Mouse (Mus musculus): ENCODE results near the gene Cstf1.
A peak's percentile ranks its signal among the peaks of the same experiment; 100 is the strongest.

Cstf1 gene

DNA sequence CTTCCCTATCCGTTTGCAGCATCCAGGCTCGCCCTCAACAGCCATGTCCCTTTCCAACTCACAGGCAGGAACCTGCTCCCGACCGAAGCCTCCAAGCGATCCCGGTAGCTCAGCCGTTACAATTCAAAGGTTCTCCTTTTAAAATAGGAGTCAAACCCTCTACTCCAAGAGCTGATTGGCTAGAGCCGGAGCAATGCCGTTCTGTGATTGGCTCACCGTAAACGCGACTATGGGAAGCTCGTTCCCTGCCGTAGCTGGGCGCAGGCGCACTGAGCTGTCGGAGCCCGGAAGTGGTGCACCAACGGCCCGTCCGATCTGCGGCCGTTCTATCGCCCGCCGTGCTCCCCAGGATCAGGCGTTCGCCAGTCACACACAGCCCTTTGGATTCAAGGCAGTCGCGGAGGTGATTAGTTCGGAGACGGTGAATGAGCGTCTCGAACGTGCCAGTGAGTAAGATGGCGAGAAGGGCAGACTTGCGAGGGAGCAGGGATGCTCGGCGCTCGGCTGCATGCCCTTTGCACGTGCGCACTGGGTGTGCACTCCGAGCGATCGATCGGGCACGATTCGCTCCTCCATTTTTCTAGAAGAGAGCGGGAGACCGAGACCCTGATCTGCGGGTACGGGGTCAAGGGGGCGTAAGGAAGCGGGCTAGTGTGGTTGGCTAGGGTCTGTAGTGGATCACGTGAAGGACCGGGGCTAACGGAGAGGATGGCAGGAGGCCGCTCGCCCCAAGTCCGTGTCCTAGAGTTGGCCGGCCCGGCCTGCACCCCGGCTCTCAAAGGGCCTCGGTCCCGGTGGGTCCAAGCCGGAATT, at the start of gene Cstf1, which contains the start of gene Aurka:
Cstf1 (plus strand) TSS at position 271 of the 813 bp plus-strand sequence.
Aurka (minus strand) TSS at position 125 of the 813 bp plus-strand sequence.
- peak; percentile 94 for DNase-seq (ENCODE audit: low spot score in 2 of 2)

DNA sequence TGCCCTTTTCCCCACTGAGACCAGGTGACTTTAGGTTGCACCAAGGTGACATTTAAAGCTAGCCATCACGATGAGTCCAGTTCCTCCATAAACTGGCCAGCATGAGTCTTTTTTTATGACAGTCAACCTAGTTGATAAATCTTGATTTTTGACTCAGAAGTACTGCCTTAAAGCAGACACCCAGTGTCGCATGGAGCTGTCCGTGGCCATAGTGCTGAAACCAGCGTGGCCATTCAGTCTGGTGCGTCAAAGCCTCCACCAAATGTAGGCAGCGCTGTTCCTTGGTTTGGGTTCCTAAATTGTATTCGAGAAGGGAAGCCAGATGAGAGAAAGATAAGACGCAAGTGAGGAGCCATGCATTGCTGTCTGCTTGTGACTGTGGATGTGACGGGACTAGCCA, 49.6 kb upstream of the Cstf1 start:
- no peak for DNase-seq (ENCODE audit: low spot score in 2 of 2)

DNA sequence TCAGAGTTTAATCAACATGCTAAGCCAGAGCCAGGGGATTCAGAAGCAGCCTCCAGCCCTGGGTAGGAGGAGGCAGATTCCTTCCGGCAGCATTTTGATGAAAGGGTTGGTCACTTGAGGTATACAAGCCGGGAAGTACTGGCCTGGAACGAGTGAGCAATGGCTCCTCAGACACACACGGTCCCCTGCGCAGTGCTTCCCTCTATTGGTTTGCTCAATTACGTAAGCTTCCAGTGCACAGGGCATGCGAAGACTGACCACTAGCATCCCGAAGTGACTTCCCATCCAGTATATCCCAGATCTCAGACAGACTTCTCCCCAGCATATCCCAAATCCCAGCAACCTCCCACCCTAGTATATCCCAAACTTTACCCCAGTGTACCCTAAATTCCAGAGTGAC, 42.2 kb upstream of the Cstf1 start:
- no peak for DNase-seq (ENCODE audit: low spot score in 2 of 2)

DNA sequence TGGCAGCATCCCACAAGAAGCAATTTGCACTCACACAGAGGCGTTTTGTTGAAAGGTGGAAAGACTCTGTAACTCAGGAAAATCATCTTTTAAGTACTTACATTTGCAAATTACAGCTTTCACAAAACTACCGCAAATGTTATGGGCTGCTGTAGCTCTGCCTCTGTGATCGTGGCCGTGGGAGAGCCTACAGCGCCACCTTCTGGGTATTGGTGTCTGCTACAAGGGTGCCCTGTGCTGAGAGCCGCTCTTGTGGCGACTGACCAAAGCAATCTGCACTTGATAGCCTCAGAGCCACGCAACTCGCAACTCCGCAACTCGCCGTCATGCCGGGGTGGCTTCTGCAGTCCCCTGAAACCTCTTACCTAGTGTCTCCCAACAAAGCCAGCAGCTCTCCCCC, 41.3 kb upstream of the Cstf1 start:
- peak; percentile 65 to 67 for DNase-seq (ENCODE audit: low spot score in 2 of 2)

DNA sequence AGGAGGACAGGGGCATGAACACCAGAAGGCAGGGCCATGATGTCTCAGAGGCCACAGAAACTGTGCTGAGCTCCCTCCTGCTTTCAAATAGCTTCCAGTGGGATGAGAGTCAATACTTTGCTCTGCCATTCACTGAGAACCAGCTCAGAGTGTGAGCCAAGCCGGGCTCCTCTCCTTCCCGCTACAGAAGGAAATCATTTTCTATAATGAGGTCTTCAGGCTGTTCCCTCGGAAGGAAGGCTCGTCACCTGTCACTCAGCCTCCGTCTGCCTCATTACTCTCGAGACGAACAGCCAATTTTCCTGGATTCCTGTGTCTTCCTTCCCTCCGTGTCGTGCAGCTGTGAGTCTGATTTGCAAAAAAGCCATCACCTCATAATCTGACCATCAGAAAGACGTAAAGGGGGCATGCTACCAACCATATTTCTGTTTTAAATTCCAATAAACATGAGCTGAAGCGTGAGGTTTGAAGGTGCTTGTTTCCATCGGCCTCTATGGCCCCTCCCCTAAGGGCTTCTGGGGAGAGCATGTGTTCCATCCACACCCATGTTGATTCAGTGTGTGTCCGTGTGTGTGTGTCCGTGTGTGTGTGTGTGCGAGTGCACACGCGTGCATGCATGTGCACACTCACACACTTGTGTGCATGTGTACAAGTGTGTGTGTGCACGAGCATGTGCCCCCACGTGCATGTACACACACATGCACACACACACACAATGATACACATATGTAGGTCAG, 32.1 kb upstream of the Cstf1 start:
- DNase-seq (ENCODE audit: low spot score in 2 of 2), result no peak

DNA sequence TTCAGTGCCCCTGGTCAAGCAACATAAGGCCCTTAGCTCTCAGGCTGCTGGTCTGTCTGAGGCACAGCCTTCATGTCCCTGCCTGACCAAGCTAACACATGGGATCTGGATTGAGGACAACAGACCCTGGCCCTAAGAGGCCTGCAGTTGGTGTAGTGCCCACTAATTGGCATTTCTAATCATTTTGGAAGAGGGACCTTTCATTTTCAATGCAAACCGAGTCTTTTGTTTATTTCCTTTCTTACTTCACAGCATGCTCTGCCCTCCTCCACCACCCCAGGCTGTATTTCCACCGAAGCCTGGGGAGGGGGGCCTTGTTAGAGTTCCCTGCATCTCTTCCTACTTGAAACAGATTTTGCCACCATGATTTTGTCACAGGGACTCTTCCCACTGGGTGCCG, 29.5 kb upstream of the Cstf1 start:
- DNase-seq (ENCODE audit: low spot score in 2 of 2), result no peak

DNA sequence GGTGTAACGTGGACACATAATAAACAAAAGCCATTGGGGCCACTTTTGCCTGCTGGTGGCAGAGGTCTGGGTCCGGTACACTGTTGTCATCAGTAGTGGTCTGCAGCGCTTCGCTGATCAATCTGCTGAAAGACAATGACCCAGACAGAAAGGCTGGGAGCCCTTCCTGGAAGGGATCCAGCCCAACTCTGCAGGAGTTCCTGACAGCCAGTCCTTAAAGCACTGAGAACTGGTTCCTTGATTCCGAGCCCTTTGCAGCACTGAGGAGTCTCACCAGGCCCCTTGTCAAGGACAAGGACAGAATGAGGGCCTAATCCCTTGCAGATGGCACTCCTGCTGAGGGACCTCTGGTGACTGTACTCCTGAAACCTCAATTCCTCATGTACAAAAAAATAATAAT, 28.9 kb upstream of the Cstf1 start:
- no peak for DNase-seq (ENCODE audit: low spot score in 2 of 2)

DNA sequence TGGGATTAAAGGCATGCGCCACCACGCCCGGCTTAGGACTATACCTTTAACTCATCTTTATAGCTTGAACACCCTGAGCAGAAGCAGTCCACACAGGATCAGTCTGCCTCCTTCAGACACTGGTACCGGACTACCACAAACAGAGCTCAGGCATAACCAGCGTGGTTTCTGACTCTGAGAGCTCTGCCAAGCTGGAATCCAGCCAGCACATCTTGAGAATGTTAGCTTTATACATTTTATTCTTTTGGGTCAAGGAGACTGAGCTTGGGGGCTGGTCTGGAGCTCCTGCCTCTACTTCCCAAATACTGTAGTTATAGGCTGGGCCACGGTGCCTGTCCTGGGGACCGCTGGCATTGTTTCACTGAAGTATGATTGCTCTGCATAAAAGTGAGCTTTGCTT, 26.7 kb upstream of the Cstf1 start:
- DNase-seq (ENCODE audit: low spot score in 2 of 2), result no peak

DNA sequence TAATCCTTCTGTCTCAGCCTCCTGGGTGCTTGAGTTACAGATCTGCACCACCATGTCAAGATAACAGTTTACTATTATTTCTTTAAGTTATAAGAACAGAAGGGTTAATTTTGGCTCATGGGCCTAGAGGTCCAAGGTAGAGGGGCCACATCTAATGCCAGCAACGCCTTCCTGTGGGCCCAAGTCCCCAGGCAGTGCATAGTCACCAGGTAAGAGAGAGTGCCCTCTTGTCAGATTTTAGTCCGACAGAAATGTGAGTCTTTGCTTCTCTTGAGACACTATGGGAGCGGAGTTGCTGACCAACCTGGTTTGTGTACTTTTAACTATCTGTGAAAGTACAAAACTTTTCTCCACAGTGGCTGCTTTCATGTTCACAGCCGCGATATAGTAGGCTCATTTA, 25.8 kb upstream of the Cstf1 start:
- no peak for DNase-seq (ENCODE audit: low spot score in 2 of 2)

DNA sequence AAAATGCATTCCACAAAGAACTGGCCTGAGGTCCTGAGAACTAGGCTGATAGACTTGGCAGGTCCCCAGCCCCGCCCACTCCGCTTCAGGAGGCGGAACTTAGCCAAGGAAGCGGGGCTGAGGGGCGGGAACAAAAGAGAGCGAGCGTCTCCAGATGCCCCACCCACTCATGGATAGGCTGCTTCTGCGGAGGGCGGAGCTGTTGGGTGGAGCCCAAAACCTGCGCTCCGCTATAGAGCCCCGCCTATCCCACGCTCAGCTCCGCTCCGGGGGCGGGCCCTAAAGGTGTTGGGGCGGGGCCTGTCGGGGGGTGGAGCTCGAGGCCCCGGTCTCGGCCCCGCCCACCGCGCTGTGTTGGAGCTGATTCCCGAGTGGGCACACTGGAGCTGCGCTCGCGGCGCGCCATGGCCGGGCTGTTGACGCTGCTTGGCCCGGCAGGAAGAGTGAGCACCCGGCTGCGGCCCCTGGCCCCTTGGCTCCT, 25.2 kb upstream of the Cstf1 start, which contains the start of gene Fam210b:
Fam210b (plus strand) TSS at position 308 of the 481 bp plus-strand sequence.
- peak; percentile 91 to 95 for DNase-seq (ENCODE audit: low spot score in 2 of 2)

DNA sequence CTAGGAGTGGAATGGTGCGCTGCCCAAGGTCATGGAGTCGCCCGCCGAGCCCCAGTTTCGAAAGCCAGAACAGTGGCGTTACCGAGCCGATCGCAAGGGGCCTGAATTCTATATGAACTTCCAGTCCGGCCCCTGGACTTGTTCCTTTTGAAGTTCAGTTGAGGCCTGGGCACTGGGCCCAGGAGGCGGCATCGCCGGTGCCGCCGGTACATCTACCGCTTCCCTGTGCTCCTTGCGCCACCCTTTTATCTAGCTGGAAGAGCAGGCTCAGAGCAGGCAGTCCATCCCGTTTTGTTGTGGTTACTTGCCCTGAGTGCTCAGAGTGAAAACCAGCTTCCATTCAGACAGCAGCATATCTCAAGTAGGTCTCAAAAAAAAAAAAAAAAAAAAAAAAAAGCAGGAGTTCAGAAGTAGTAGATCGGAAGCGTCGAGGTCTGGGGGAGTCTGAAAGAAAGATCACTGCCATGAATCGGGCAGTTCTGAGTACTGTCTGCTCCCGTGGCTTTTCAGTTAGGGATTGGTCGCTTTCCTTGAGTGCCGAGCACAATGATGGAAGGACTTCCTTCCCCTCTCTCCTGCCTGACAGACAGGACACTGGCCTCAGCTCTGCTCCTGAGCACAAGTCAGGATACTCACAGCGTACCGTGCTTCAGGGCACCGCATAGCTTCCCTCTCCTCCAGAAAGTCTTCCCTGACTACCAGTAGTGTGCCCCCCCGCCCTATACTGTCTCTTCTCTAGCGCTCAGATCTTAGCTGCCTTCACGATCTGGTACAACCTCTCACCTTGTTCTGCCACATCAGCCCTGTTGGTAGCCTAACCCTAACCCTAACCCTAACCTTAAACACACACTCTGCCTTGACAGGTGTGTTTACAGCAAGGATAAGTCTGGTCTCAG, 24.2 kb upstream of the Cstf1 start:
- DNase-seq (ENCODE audit: low spot score in 2 of 2), result peak; percentile 25 to 26

DNA sequence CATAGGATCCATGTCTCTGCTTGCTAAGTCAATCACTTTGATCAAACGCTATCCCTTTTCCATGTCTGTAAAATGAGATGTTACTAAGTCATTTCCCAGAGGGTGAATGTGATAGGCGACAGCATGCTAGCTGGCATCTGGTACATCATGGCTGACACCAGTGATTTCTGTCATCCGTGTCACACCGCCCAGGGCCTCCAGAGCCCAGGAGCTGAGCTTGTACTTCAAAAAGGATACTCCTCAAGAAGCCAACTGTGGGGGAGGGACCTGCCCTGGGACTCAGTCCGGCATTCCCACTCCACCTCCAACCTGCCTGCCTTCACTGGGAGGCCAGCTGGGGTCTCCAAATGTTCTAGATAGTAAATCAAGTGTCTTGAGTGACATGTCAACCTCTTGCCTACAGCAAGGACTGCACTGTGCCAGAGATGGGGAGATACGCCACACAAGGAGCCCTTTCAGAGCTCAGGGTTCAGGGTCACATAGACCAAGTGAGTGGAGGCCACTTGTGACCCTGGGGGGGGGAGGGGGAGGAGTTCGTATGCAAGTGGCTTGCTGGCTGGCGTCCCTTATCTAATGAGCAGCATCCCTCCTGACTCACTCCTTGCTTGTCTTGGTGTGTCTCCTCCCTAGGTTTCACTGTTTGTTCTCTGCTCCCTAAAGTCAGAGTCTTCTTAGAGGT, 23.4 kb upstream of the Cstf1 start:
- DNase-seq (ENCODE audit: low spot score in 2 of 2), result no peak

DNA sequence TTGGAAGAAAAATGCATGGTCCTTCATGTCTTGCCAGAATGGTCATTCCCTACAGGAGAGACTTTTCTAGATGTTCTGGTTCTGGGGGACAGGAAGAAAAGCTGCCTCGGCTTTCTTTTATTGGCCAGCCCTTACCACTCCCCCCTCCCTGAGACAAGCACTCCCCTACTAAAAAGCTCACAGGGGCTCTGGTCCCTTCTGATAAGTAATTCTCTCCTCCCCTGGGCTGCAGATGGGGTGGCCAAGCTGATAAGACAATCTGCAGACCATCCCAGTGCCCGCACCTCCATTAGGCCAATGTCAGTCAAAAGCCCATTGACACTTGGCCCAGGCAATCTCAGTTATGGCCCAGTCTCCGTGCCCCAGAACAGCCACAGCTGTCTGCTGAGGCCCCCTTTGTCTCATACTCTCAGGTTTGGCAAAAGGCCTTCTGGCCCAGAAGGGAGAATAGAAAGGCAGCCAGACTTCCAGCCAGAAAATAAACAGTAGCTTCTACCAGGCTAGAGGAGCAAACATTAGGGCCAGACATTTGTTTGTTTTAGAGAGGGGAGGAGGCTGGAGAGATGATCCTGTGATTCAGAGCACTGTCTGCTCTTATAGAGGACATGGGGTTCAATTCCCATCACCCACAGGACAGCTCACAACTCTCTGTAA, 22.1 kb upstream of the Cstf1 start:
- no peak for DNase-seq (ENCODE audit: low spot score in 2 of 2)

DNA sequence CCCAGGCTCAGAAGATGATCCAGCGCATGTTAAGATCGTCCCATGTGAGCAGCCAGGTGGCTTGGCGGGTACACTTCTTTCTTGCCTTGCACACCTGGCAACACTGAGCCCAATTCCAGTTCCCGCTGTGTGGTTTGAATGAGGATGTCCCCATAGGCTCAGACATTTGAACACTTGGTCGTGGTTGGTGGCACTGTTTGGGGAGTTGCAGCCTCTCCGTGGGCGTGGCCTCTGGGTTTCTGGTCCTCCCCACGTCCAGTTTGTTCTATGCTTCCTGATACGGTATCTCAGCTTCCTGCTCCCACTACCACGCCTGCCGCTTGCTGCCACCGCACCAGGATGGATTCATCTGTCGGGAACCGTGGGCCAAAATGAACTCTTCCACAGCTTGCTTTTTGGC, 20.7 kb upstream of the Cstf1 start:
- no peak for DNase-seq (ENCODE audit: low spot score in 2 of 2)

DNA sequence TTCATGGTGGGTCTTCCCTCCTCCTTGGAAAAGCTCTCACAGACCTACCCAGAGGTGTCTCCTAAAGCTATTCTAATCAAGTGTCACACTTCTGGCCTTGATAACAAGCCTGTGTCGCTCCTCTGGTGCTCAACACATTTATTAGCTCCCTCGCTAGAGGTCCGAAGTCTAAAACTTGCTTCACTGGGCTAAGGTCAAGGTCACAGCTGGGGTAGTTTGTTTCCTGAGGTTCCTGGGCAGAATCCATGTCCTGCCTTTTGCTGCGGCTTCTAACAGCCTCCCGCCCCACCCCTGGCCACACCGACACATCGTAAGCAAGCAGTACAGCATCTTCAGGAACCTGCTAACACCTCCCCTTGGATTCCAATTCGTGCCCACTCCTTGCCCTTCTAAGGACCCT, 19.7 kb upstream of the Cstf1 start:
- DNase-seq (ENCODE audit: low spot score in 2 of 2), result no peak

DNA sequence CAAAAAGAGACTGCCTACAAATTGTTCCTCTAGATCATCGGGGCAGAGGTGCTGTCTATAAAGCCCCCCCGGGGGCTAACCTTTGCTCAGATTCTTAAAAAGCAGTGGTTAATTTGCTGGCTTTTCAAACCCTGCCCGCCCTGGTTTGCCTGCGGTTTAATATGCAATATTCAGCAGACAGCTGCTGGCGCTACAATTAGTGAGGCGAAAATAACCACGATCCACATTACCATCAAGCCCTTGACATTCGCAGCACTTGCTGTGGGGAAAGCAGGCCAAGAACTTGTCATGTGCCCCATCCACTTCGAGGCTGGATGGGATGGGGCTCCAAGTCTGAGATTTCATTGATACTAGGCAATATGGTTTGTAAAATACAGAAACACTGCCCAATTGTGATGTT, 17.3 kb upstream of the Cstf1 start:
- no peak for DNase-seq (ENCODE audit: low spot score in 2 of 2)

DNA sequence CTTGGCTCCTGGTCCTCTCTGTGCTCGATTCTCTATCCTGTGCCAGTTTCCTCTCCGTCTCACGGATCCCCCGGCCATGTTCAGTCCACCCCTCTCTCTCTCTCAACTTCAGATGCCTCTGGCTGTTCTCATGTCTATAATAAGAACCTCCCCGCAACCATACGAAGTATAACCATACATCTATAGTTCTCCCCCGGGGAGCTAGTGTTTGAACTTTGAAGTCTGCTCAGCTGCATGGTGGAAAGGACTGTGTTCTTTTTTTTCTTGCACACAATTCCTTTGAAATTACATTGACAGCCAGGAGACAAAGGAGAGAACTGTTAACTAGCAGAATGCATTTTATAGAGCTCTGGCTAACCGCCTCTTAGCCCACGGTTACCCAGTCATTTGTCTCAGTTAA, 15.7 kb upstream of the Cstf1 start:
- no peak for DNase-seq (ENCODE audit: low spot score in 2 of 2)

DNA sequence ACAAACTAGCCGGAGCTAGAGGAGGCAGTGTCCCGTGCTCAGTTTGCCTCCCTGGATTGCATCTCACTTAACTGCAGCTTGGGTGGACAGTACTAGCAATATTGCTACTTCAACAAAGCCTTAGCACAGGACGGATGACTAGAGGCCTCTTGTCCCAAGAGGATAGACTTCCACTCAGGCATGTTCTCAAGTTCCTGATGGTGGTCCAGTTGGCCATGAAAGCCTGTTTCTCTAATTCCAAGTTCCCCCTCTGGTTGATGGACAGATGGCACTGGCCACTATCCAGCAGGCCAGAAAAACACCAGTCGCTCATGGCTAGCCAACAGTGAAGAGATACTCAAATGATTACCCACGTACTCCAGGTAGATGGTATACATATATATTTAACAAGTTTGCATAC, 14.6 kb upstream of the Cstf1 start:
- no peak for DNase-seq (ENCODE audit: low spot score in 2 of 2)

DNA sequence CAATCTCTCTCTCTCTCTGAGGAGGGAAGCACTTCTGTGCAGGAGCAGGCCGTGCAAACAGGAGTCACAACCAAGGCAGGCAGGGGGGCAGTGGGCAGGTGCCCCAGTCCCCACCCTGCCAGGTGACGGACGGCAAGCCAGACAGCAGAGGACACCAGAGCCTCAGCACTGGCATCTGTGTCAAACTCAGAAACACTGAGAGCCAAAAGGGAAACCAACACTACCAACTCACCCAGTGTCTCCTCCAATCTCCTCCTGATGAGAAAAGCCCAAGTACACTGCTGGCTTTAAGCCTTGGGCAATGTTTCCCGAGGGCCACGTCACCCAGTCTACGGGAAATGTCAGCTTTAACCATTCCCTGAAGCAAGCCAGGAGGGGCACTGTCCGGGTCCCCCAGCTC, 7.3 kb upstream of the Cstf1 start:
- DNase-seq (ENCODE audit: low spot score in 2 of 2), result no peak

DNA sequence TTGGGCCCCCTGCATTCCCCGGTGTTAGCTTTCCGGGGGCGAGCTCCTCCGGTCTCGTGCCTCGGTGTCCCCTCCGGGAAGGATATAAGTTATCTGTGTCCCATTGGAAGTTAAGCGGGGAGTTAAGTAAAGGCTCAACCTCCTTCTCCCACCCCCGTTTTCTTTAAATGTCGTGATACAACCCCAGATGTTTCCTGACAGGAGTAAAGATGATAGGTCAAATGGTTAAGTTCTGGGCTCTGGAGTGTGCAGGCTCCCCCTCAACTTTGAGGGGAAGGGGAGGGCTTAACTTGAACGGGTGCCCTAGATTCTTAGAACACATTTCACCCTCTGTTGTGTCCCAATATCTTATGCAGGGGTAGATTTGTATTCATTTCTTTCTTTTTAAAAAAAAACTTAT, 777 bp downstream of the Cstf1 start:
- DNase-seq (ENCODE audit: low spot score in 2 of 2), result no peak

DNA sequence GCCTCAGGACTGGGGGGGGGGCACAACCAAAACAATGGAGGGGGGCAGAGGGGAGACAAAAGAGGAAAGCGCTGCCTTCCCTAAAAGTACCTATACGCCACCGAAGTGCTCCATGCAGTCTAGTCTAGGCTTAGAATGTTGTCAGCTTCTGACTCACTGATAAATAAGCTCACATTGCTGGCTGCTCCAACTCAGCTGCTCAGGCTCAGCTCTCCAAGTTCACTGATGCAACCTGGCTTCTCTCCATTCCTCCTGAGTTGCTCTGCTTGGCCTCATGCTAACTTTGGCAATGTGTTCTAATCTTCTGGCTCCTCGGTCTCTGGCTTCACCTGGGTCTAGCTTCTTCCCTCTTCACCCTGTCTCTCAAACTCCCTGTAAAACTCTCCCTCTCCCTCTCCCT, 6.1 kb downstream of the Cstf1 start:
- DNase-seq (ENCODE audit: low spot score in 2 of 2), result no peak

All from right cerebral cortex, postnatal 36 days (tissue).